18 mouse cellular contexts compared by ENCODE assay signal in genomic region chr3:29701126-29701525, GRCm38 (mm10).
A peak's percentile ranks its signal among the peaks of the same experiment; 100 is the strongest.
DNase-seq lines count a peak whose midpoint lies in the region; ATAC-seq and TF ChIP-seq lines count a peak whose summit lies in the region.
"Had no signal": no experiment of that assay in that cellular context is flagged by ENCODE, and none has a peak within 500 bp of the region (broad histone marks: within the 10 kb centered on the region; RNA-seq: fewer than 3 reads in every experiment).

No protein-coding gene starts in this region.

- peaks cover 5% of the 10 kb centered on the region for H3K4me1 ChIP-seq in forebrain, embryonic 12.5 days
- H3K4me1 ChIP-seq in forebrain, postnatal 0 days (ENCODE audit: insufficient read depth), result no peaks in the 10 kb centered on the region
- H3K4me1 ChIP-seq in embryonic facial prominence, embryonic 14.5 days (ENCODE audit: control insufficient read depth, insufficient read depth, low read length), result no peaks in the 10 kb centered on the region
- 0 out of 2 replicates have a peak, but pooled peaks cover 4% of the 10 kb centered on the region for H3K4me1 ChIP-seq in midbrain, embryonic 13.5 days (replicated peaks)
- no peaks in the 10 kb centered on the region for H3K4me1 ChIP-seq in liver, embryonic 11.5 days (replicated peaks; ENCODE audit: control insufficient read depth, insufficient read depth, low read length)
- H3K4me1 ChIP-seq: heart, embryonic 12.5 days; limb, embryonic 10.5 days; neural tube, embryonic 13.5 days had no signal

- H3K9ac ChIP-seq in forebrain, embryonic 12.5 days, result no peak overlapping the region
- H3K9ac ChIP-seq in forebrain, postnatal 0 days, result no peak overlapping the region
- H3K9ac ChIP-seq in embryonic facial prominence, embryonic 14.5 days (ENCODE audit: low read depth, low read length), result no peak overlapping the region
- H3K9ac ChIP-seq in midbrain, embryonic 13.5 days (replicated peaks), result no peak overlapping the region
- H3K9ac ChIP-seq in liver, embryonic 11.5 days (ENCODE audit: low read depth, low read length), result no peak overlapping the region
- H3K9ac ChIP-seq: heart, embryonic 12.5 days; liver, embryonic 14.5 days; neural tube, embryonic 13.5 days had no signal

- H3K27ac ChIP-seq in forebrain, embryonic 12.5 days, result peak overlapping the region; percentile 43; the same call in 1 of the 2 replicates
- H3K27ac ChIP-seq in forebrain, postnatal 0 days (ENCODE audit: low read depth, low read length), result no peak overlapping the region
- H3K27ac ChIP-seq in embryonic facial prominence, embryonic 14.5 days (replicated peaks; ENCODE audit: low read depth, low read length), result no peak overlapping the region
- peak overlapping the region; percentile 1; the same call in 1 of the 2 replicates for H3K27ac ChIP-seq in midbrain, embryonic 13.5 days
- H3K27ac ChIP-seq in liver, embryonic 11.5 days (ENCODE audit: low read depth, low read length), result no peak overlapping the region
- H3K27ac ChIP-seq: limb, embryonic 10.5 days; liver, embryonic 14.5 days; neural tube, embryonic 13.5 days had no signal

- no peaks in the 10 kb centered on the region for H3K36me3 ChIP-seq in forebrain, embryonic 12.5 days (replicated peaks)
- H3K36me3 ChIP-seq in forebrain, postnatal 0 days (ENCODE audit: insufficient read depth), result no peaks in the 10 kb centered on the region
- H3K36me3 ChIP-seq in embryonic facial prominence, embryonic 14.5 days (ENCODE audit: control insufficient read depth, insufficient read depth, low read length), result no peaks in the 10 kb centered on the region
- H3K36me3 ChIP-seq in midbrain, embryonic 13.5 days, result no peaks in the 10 kb centered on the region
- no peaks in the 10 kb centered on the region for H3K36me3 ChIP-seq in liver, embryonic 11.5 days (ENCODE audit: control insufficient read depth, insufficient read depth, low read length)
- H3K36me3 ChIP-seq: heart, embryonic 12.5 days; limb, embryonic 10.5 days; neural tube, embryonic 13.5 days had no signal

- no peak overlapping the region for H3K4me3 ChIP-seq in forebrain, embryonic 12.5 days (replicated peaks)
- H3K4me3 ChIP-seq in forebrain, postnatal 0 days (ENCODE audit: low read depth, low read length), result no peak overlapping the region
- no peak overlapping the region for H3K4me3 ChIP-seq in embryonic facial prominence, embryonic 14.5 days (ENCODE audit: low read depth, low read length)
- H3K4me3 ChIP-seq in midbrain, embryonic 13.5 days (replicated peaks), result no peak overlapping the region
- H3K4me3 ChIP-seq in liver, embryonic 11.5 days (ENCODE audit: low read depth, low read length), result no peak overlapping the region
- H3K4me3 ChIP-seq: heart, embryonic 12.5 days; limb, embryonic 10.5 days; neural tube, embryonic 13.5 days had no signal

- 18% methylated on average over 2 of the region's 2 CpGs for WGBS in forebrain, embryonic 12.5 days
- whole genome bisulfite sequencing in forebrain, postnatal 0 days, result 13% methylated on average over 2 of the region's 2 CpGs
- WGBS in embryonic facial prominence, embryonic 14.5 days, result 27% methylated on average over 2 of the region's 2 CpGs
- 13% methylated on average over 2 of the region's 2 CpGs for WGBS in midbrain, embryonic 13.5 days
- WGBS in liver, embryonic 11.5 days, result 58% methylated on average over 2 of the region's 2 CpGs

- no peak overlapping the region for H3K4me2 ChIP-seq in forebrain, embryonic 12.5 days
- H3K4me2 ChIP-seq in forebrain, postnatal 0 days (ENCODE audit: low read depth), result no peak overlapping the region
- no peak overlapping the region for H3K4me2 ChIP-seq in embryonic facial prominence, embryonic 14.5 days (ENCODE audit: low read depth, low read length)
- H3K4me2 ChIP-seq in midbrain, embryonic 13.5 days (replicated peaks), result no peak overlapping the region
- no peak overlapping the region for H3K4me2 ChIP-seq in liver, embryonic 11.5 days
- H3K4me2 ChIP-seq: heart, embryonic 12.5 days; neural tube, embryonic 13.5 days had no signal

- H3K9me3 ChIP-seq in forebrain, embryonic 12.5 days, result no peaks in the 10 kb centered on the region
- no peaks in the 10 kb centered on the region for H3K9me3 ChIP-seq in forebrain, postnatal 0 days (ENCODE audit: low read length)
- no peaks in the 10 kb centered on the region for H3K9me3 ChIP-seq in embryonic facial prominence, embryonic 14.5 days (ENCODE audit: control insufficient read depth, low read length)
- no peaks in the 10 kb centered on the region for H3K9me3 ChIP-seq in midbrain, embryonic 13.5 days
- H3K9me3 ChIP-seq in liver, embryonic 11.5 days (ENCODE audit: control insufficient read depth, low read length), result no peaks in the 10 kb centered on the region
- H3K9me3 ChIP-seq: heart, embryonic 12.5 days; limb, embryonic 10.5 days; neural tube, embryonic 13.5 days had no signal

- no peaks in the 10 kb centered on the region for H3K27me3 ChIP-seq in forebrain, embryonic 12.5 days
- H3K27me3 ChIP-seq in forebrain, postnatal 0 days (ENCODE audit: insufficient read depth, low read length), result no peaks in the 10 kb centered on the region
- no peaks in the 10 kb centered on the region for H3K27me3 ChIP-seq in embryonic facial prominence, embryonic 14.5 days (replicated peaks; ENCODE audit: control insufficient read depth, insufficient read depth, low read length)
- H3K27me3 ChIP-seq in midbrain, embryonic 13.5 days, result no peaks in the 10 kb centered on the region
- H3K27me3 ChIP-seq in liver, embryonic 11.5 days (replicated peaks; ENCODE audit: control insufficient read depth, insufficient read depth, low read length), result no peaks in the 10 kb centered on the region
- H3K27me3 ChIP-seq: heart, embryonic 12.5 days; neural tube, embryonic 13.5 days had no signal

- peak; percentile 57; the same call in 1 of the 2 replicates for ATAC-seq in forebrain, embryonic 12.5 days (ENCODE audit: low FRiP score)
- ATAC-seq in forebrain, postnatal 0 days, result no peak; the same call in 1 of the 2 replicates
- ATAC-seq in embryonic facial prominence, embryonic 14.5 days (ENCODE audit: low read depth), result no peak; the same call in 1 of the 2 replicates
- ATAC-seq in midbrain, embryonic 13.5 days, result peak; percentile 48
- ATAC-seq in liver, embryonic 11.5 days (replicated peaks; ENCODE audit: low FRiP score), result no peak

- no peak for TF ChIP-seq CTCF in forebrain, postnatal 0 days (IDR thresholded peaks at IDR 0.05; ENCODE audit: low read depth)

- DNase-seq in forebrain, postnatal 0 days, result no peak
- DNase-seq in Muller cell, postnatal 12 days (ENCODE audit: inconsistent ontology term), result peak; percentile 79
- DNase-seq in embryonic facial prominence, embryonic 14.5 days (ENCODE audit: low spot score), result peak; percentile 60
- no peak for DNase-seq in lung, postnatal 10 days
- DNase-seq in MN1 (ENCODE audit: low spot score), result no peak
- no peak for DNase-seq in liver, embryonic 11.5 days (ENCODE audit: low spot score)
- DNase-seq: cerebellum, postnatal 36 days; heart, postnatal 36 days; kidney, adult 18-20 months; kidney, postnatal 25 days; lung, postnatal 14 days; thymus, postnatal 25 days had no signal

Comparison
In these comparisons a context has a peak if more than half of its experiments do, and no peak if none do; other contexts are left out.
1. ATAC-seq: peak in forebrain, embryonic 12.5 days (single experiment) and midbrain, embryonic 13.5 days (single experiment); none in forebrain, postnatal 0 days (single experiment), embryonic facial prominence, embryonic 14.5 days (single experiment) and liver, embryonic 11.5 days (single experiment).
2. H3K27ac ChIP-seq: peak in forebrain, embryonic 12.5 days (single experiment) and midbrain, embryonic 13.5 days (single experiment); none in forebrain, postnatal 0 days (single experiment), embryonic facial prominence, embryonic 14.5 days (single experiment) and liver, embryonic 11.5 days (single experiment).
3. DNase-seq: peak in Muller cell, postnatal 12 days (single experiment) and embryonic facial prominence, embryonic 14.5 days (single experiment); none in forebrain, postnatal 0 days (single experiment), lung, postnatal 10 days (single experiment), MN1 (single experiment) and liver, embryonic 11.5 days (single experiment).